Mouse (Mus musculus) kidney, embryonic 14.5 days (tissue): ENCODE measurements around the gene Mgat5. TPM values are rescaled to one million over a fixed set of nuclear protein-coding genes. Genes with fewer than 3 reads are reported as not detected.

Source experiments
- ATAC-seq: fragments of 200-750 bp; cut with Nextera tagmentation; 2 replicates; pipeline ENCODE4 v1.8.0; 2017; ENCODE audit warnings: moderate number of reproducible peaks, mild to moderate bottlenecking, moderate TSS enrichment, moderate library complexity; ENCODE audit not compliant: low FRiP score, low TSS enrichment
- H3K27ac ChIP-seq: fragments of 300-500 bp; sonication (generic); 2 replicates; pipeline ENCODE4 v1.5.1; 2014; ENCODE audit warnings: low read depth, mild to moderate bottlenecking, low read length, moderate library complexity, mixed read lengths
- H3K27me3 ChIP-seq: fragments of 300-500 bp; sonication (generic); 2 replicates; pipeline ENCODE4 v1.6.1; 2014; ENCODE audit warnings: mild to moderate bottlenecking, low read length; ENCODE audit not compliant: control insufficient read depth, insufficient read depth
- H3K36me3 ChIP-seq: fragments of 300-500 bp; sonication (generic); 2 replicates; pipeline ENCODE4 v1.6.1; 2014; ENCODE audit warnings: low read length, mixed read lengths; ENCODE audit not compliant: control insufficient read depth, insufficient read depth
- H3K4me1 ChIP-seq: fragments of 300-500 bp; sonication (generic); 2 replicates; pipeline ENCODE4 v1.6.1; 2014; ENCODE audit warnings: low read length, mixed read lengths; ENCODE audit not compliant: control insufficient read depth, insufficient read depth
- H3K4me2 ChIP-seq: fragments of 300-500 bp; sonication (generic); replicated peaks from 2 replicates; pipeline ENCODE4 v1.6.1; 2014; ENCODE audit warnings: low read depth, mild to moderate bottlenecking, low read length
- H3K4me3 ChIP-seq: fragments of 300-500 bp; sonication (generic); 2 replicates; pipeline ENCODE4 v1.5.1; 2014; ENCODE audit warnings: mild to moderate bottlenecking, low read length
- H3K9ac ChIP-seq: fragments of 300-500 bp; sonication (generic); 2 replicates; pipeline ENCODE4 v1.6.1; 2014; ENCODE audit warnings: low read depth, mild to moderate bottlenecking, low read length, moderate library complexity
- H3K9me3 ChIP-seq: fragments of 300-500 bp; sonication (generic); 2 replicates; pipeline ENCODE4 v1.6.1; 2016; ENCODE audit warnings: low read length; ENCODE audit not compliant: control insufficient read depth
- WGBS: fragments of 180-500 bp; shearing (Covaris S2); extraction: QIAGEN DNeasy Blood & Tissue Kit; methylation state at CpG from one replicate; pipeline ENCODE4 v1.1.7; 2014; 5-methylcytosine and 5-hydroxymethylcytosine counted together
- polyA plus RNA-seq: library from polyadenylated mRNA; unstranded; fragments of >200 nt; fragmentation: Nextera tagmentation; extraction: Ambion mirVana; gene quantifications from 2 replicates; pipeline ENCODE4 v1.2.1, GENCODE M21; 2014

Gene Mgat5
- polyA plus RNA-seq, 1 experiment from 2014 or later: 11.0 TPM

DNA sequence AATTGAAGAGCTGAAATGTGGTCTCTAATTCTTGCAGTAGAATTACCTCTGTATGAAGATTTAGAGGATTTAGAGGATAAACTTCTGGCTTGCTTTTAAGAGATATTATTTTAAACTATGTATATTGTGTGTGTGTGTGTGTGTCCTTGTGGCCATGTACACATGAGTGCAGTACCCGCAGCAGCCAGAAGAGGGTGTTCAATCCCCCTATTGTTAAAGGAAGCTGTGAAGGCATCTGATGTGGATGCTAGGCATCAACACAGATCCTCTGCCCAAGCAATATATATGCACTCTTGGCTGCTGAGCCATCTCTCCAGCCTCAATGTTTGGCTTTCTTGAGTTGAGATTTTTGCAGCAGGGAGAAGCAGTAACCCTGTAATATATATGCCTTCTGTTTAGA lies 75.4 kb downstream of the Mgat5 start:
- ATAC-seq: no peak
- WGBS: 100% methylated on average over 1 of the region's 1 CpGs
- no peak overlapping the region for H3K4me2 ChIP-seq

DNA sequence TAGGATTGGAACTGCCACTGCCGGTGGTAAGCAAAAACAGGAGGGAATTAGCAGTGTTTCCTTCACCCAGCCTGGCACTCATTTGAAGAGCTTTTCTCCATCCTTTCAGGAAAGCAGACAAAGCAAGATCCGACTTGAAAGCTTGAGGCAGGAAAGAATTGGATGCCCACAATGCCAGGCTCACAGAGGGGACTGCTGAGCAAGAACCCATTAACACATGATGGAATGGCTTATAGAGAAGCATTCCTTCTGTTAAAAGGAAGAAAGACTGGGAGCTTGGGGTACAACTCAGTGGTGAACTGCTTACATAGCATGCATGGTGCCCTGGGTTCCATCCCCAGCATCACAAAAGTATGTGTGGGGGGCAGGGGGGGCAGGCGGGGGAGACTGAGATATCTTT lies 80.2 kb downstream of the Mgat5 start:
- ATAC-seq: no peak
- 83% methylated on average over 3 of the region's 3 CpGs for WGBS

More for the DNA sequence above, 75.4 kb downstream of the Mgat5 start:
- no peaks in the 10 kb centered on the region; the same call in 1 of the 2 replicates for H3K9me3 ChIP-seq
- no peaks in the 10 kb centered on the region for H3K27me3 ChIP-seq
- no peak overlapping the region for H3K27ac ChIP-seq
- H3K9ac ChIP-seq: no peak overlapping the region
- no peaks in the 10 kb centered on the region for H3K4me1 ChIP-seq
- no peaks in the 10 kb centered on the region for H3K36me3 ChIP-seq
- no peak overlapping the region for H3K4me3 ChIP-seq

DNA sequence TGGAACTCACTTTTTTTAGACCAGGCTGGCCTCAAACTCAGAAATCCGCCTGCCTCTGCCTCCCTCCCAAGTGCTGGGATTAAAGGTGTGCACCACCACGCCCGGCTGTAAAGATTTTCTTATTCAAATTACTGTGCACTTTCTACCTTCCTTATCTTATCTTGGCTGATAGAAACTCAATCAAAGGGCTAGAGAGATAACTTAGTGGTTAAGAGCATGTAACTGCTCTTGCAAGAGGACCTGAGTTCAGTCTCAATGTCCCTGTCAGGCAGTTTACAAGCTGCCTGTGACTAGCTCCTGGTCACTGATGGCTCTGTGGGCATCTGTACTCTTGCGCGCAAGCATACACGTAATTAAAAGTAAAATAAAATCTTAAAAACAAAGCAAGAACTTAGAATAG lies 82.7 kb downstream of the Mgat5 start:
- Histone ChIP-seq H3K27me3 (no peaks in the 10 kb centered on the region), H3K27ac (no peak overlapping the region), H3K4me2 (no peak overlapping the region), H3K9ac (no peak overlapping the region), H3K36me3 (no peaks in the 10 kb centered on the region), H3K4me1 (0 out of 2 replicates have a peak, but pooled peaks cover 5% of the 10 kb centered on the region), H3K4me3 (no peak overlapping the region), H3K9me3 (no peaks in the 10 kb centered on the region)
- WGBS: 94% methylated on average over 6 of the region's 6 CpGs
- no peak for ATAC-seq

More for the DNA sequence above, 80.2 kb downstream of the Mgat5 start:
- H3K9me3 ChIP-seq: no peaks in the 10 kb centered on the region; the same call in 1 of the 2 replicates
- no peak overlapping the region for H3K4me2 ChIP-seq
- no peaks in the 10 kb centered on the region for H3K36me3 ChIP-seq
- no peak overlapping the region for H3K27ac ChIP-seq
- no peak overlapping the region for H3K4me3 ChIP-seq
- H3K27me3 ChIP-seq: no peaks in the 10 kb centered on the region
- no peaks in the 10 kb centered on the region for H3K4me1 ChIP-seq
- H3K9ac ChIP-seq: no peak overlapping the region

DNA sequence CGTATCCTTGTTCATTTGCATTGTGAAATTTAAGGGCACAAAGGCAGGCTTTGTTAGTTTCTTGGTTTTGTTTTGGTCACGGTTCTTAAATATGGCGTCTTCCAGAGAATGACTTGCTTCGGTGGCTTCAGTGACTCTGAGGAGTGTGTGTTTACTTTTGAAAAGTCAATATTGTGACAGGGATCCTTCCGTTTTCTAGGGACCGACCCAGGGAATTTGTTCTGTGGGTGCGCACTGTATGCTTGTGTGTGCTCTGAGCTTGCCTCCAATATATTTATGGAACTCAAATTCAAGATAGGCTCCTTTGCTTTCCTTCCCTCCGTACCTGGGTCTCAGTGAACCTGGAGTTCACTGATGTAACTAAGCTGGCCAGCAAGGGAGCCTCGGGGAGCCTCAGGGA lies 86.1 kb downstream of the Mgat5 start:
- no peak overlapping the region for H3K4me3 ChIP-seq
- 0 out of 2 replicates have a peak, but pooled peaks cover 9% of the 10 kb centered on the region for H3K4me1 ChIP-seq
- no peaks in the 10 kb centered on the region for H3K27me3 ChIP-seq
- H3K27ac ChIP-seq: no peak overlapping the region
- no peak overlapping the region for H3K4me2 ChIP-seq
- ATAC-seq: no peak
- H3K9ac ChIP-seq: no peak overlapping the region
- H3K9me3 ChIP-seq: no peaks in the 10 kb centered on the region
- no peaks in the 10 kb centered on the region for H3K36me3 ChIP-seq
- 44% methylated on average over 9 of the region's 9 CpGs for WGBS

DNA sequence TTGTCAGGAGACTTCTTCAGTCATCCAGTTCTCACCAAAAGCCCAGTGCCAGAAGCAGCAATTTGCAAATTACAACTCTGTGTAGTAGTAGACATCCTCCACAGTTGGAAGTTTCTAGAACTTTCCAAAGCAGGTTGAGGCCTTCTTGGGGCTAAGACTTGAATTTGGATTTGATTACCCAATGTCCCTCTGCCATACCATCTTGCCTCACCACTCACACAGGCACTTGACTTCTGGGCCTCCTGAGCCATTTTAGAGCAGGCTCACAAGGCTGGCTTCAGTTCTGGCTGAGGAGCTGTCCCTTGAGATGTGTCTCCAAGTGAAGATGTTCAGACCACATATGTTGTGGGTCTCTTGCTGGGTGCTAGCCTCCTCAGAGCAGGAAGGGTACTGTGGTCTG lies 86.9 kb downstream of the Mgat5 start:
- H3K4me3 ChIP-seq: no peak overlapping the region
- H3K9me3 ChIP-seq: no peaks in the 10 kb centered on the region
- no peak for ATAC-seq

DNA sequence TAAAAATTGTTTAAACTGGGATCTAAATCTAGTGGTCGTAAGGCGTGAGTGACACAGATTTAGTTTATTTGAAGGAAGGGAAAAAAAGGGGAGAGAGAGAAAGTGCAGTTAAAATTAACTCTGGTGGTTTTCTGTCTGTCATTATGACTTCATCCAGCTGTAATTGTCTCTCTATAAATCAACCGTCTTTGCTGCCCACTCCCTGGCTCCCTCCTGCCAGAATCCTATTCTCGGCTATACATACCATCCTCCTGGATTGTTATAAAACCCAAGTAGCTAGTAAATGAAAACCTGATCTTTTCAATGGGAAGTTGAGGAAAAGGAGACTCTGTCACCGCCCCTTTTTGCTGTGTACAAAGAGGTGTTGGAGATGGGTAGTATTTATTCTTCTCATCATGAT lies 88.5 kb downstream of the Mgat5 start:
- no peaks in the 10 kb centered on the region for H3K36me3 ChIP-seq
- H3K27me3 ChIP-seq: no peaks in the 10 kb centered on the region
- H3K4me1 ChIP-seq: 0 out of 2 replicates have a peak, but pooled peaks cover 9% of the 10 kb centered on the region
- ATAC-seq: no peak
- 37% methylated on average over 5 of the region's 5 CpGs for WGBS
- H3K27ac ChIP-seq: no peak overlapping the region
- no peak overlapping the region for H3K9ac ChIP-seq
- no peak overlapping the region for H3K4me2 ChIP-seq
- H3K9me3 ChIP-seq: no peaks in the 10 kb centered on the region
- H3K4me3 ChIP-seq: no peak overlapping the region

More for the DNA sequence above, 86.9 kb downstream of the Mgat5 start:
- 0 out of 2 replicates have a peak, but pooled peaks cover 9% of the 10 kb centered on the region for H3K4me1 ChIP-seq
- no peak overlapping the region for H3K27ac ChIP-seq
- no peak overlapping the region for H3K9ac ChIP-seq
- no peaks in the 10 kb centered on the region for H3K27me3 ChIP-seq
- H3K36me3 ChIP-seq: no peaks in the 10 kb centered on the region
- H3K4me2 ChIP-seq: no peak overlapping the region

DNA sequence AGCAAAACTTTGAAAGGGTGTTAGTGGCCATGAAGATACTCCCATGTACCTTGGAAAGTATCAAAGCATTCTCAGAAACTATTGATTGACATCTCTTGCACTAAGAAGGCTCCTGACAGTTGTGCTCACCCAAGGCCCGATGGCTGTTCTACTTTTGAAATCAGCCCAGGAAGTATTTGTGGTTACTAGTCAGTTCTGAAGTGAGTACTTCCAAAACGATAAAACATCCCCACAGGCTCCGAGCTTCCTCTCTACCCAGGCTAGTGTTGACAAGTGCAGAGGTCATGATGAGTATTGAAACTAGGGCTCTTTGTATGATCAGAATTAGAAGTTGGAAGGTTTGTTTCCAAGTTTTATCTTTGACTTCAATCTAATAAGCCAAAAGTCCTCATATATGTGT lies 92.0 kb downstream of the Mgat5 start:
- no peak overlapping the region for H3K9ac ChIP-seq
- H3K4me2 ChIP-seq: no peak overlapping the region
- H3K4me3 ChIP-seq: no peak overlapping the region
- no peaks in the 10 kb centered on the region for H3K36me3 ChIP-seq
- H3K4me1 ChIP-seq: 0 out of 2 replicates have a peak, but pooled peaks cover 3% of the 10 kb centered on the region
- H3K27ac ChIP-seq: no peak overlapping the region
- H3K27me3 ChIP-seq: no peaks in the 10 kb centered on the region
- 87% methylated on average over 3 of the region's 3 CpGs for WGBS
- ATAC-seq: no peak
- no peaks in the 10 kb centered on the region for H3K9me3 ChIP-seq

DNA sequence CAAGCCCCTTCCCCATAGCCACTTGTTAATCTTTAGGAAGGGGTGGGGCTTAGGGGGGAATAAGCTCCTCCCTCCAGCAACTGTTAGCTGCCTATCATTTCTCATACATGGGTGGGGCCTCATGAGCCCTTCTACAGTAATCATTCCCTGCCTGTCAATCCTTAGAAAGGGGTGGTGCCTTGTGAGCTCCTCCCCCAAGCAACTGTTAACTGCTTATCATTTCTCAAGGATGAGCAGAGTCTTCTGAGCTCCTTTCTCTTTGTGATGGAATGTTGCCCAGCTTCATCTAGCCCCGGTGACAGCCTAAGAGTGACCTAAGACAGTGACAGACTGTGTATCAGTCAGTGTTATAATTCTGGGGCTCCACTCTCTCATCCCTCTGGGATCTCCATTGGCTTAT lies 95.0 kb downstream of the Mgat5 start:
- Histone ChIP-seq H3K27ac (no peak overlapping the region), H3K4me2 (no peak overlapping the region), H3K27me3 (no peaks in the 10 kb centered on the region), H3K4me3 (no peak overlapping the region), H3K36me3 (no peaks in the 10 kb centered on the region), H3K9me3 (no peaks in the 10 kb centered on the region), H3K9ac (no peak overlapping the region), H3K4me1 (no peaks in the 10 kb centered on the region)
- WGBS: 88% methylated on average over 1 of the region's 1 CpGs
- ATAC-seq: no peak

DNA sequence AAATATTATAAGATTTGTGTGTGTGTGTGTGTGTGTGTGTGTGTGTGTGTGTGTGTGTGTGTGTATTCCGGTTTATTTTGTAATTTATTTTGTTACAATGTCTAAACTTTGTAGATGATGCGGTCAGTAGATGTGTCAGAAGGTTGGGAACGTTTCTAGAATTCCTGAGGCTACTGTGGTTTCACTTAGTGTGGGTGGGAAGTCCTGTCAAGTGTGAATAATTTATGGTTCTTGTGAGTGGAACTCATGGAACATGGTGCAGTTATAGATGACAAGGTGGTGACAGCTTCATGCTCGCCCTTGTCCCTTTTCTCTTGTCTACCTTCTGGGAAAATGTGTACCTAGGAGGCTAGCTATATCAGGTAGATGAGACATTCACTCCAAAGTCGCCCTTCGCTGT lies 96.2 kb downstream of the Mgat5 start:
- ATAC-seq: no peak

More for the DNA sequence above, 96.2 kb downstream of the Mgat5 start:
- H3K9me3 ChIP-seq: no peaks in the 10 kb centered on the region
- H3K27me3 ChIP-seq: no peaks in the 10 kb centered on the region
- 76% methylated on average over 6 of the region's 6 CpGs for WGBS
- no peaks in the 10 kb centered on the region for H3K36me3 ChIP-seq
- no peak overlapping the region for H3K4me3 ChIP-seq
- H3K27ac ChIP-seq: no peak overlapping the region
- H3K4me2 ChIP-seq: no peak overlapping the region
- H3K9ac ChIP-seq: no peak overlapping the region
- H3K4me1 ChIP-seq: no peaks in the 10 kb centered on the region
